Mouse (Mus musculus): ENCODE data around the gene Msh6. TPM values are rescaled to one million over a fixed set of nuclear protein-coding genes. Genes with fewer than 3 reads are reported as not detected.
A peak's percentile ranks its signal among the peaks of the same experiment; 100 is the strongest.
"Not testable (repeated sequence)": the region's sequence is repeated elsewhere in the genome, so short reads cannot be mapped to it uniquely, and the experiment has no call there.

The Msh6 gene
- polyA plus RNA-seq, 1 experiment from 2014 or later = 37.3 TPM

GRCm38 (mm10) chr17:87968483-87968926 lies 6.4 kb upstream of the Msh6 start:
- not testable (repeated sequence) for H3K36me3 ChIP-seq; H3K27me3 ChIP-seq; H3K4me2 ChIP-seq (replicated peaks); H3K9me3 ChIP-seq; H3K4me3 ChIP-seq (replicated peaks); H3K4me1 ChIP-seq (replicated peaks); H3K27ac ChIP-seq; H3K9ac ChIP-seq (replicated peaks)
- peak; percentile 89 for ATAC-seq
- 27% methylated on average over 6 of the region's 8 CpGs for WGBS

- H3K36me3 ChIP-seq; H3K4me3 ChIP-seq (replicated peaks); H3K4me2 ChIP-seq (replicated peaks); H3K9me3 ChIP-seq; H3K27ac ChIP-seq; ATAC-seq; H3K9ac ChIP-seq (replicated peaks); H3K27me3 ChIP-seq: not testable (repeated sequence)
- H3K4me1 ChIP-seq (replicated peaks) = peaks cover 19% of the 10 kb centered on the region
- 88% methylated on average over 15 of the region's 15 CpGs for WGBS
Measured at GRCm38 (mm10) chr17:87971696-87972591, 2.9 kb upstream of the Msh6 start.

- H3K4me3 ChIP-seq (replicated peaks) = no peak overlapping the region
- ATAC-seq = no peak
- peaks cover 19% of the 10 kb centered on the region for H3K4me1 ChIP-seq (replicated peaks)
- peaks cover 2% of the 10 kb centered on the region for H3K36me3 ChIP-seq
- no peaks in the 10 kb centered on the region for H3K9me3 ChIP-seq
- H3K9ac ChIP-seq (replicated peaks) = no peak overlapping the region
- H3K4me2 ChIP-seq (replicated peaks) = no peak overlapping the region
- WGBS = 84% methylated on average over 5 of the region's 5 CpGs
- peaks cover 3% of the 10 kb centered on the region; the same call in 1 of the 2 replicates for H3K27me3 ChIP-seq
- no peak overlapping the region for H3K27ac ChIP-seq
Measured at GRCm38 (mm10) chr17:87972856-87973255, 2.0 kb upstream of the Msh6 start.

- no peak overlapping the region for H3K9ac ChIP-seq (replicated peaks)
- no peak for ATAC-seq
- H3K9me3 ChIP-seq = no peaks in the 10 kb centered on the region
- peak overlapping the region; percentile 88 for H3K4me2 ChIP-seq (replicated peaks)
- H3K4me1 ChIP-seq (replicated peaks) = peaks cover 19% of the 10 kb centered on the region
- 72% methylated on average over 10 of the region's 10 CpGs for WGBS
- peaks cover 3% of the 10 kb centered on the region; the same call in 1 of the 2 replicates for H3K27me3 ChIP-seq
- H3K27ac ChIP-seq = no peak overlapping the region
- no peak overlapping the region for H3K4me3 ChIP-seq (replicated peaks)
- peaks cover 4% of the 10 kb centered on the region for H3K36me3 ChIP-seq
Measured at GRCm38 (mm10) chr17:87973261-87974167, 1.3 kb upstream of the Msh6 start.

GRCm38 (mm10) chr17:87975229-87975853 lies 479 bp downstream of the Msh6 start:
- Histone ChIP-seq H3K4me3 (replicated peaks) (peak overlapping the region; percentile 96), H3K27ac (peak overlapping the region; percentile 88), H3K27me3 (peaks cover 3% of the 10 kb centered on the region; the same call in 1 of the 2 replicates), H3K36me3 (peaks cover 6% of the 10 kb centered on the region), H3K9me3 (no peaks in the 10 kb centered on the region), H3K9ac (replicated peaks) (peak overlapping the region; percentile 93), H3K4me1 (replicated peaks) (peaks cover 19% of the 10 kb centered on the region), H3K4me2 (replicated peaks) (peak overlapping the region; percentile 88)
- under 1% methylated on average over 64 of the region's 68 CpGs for WGBS
- peak; percentile 78 for ATAC-seq

DNA sequence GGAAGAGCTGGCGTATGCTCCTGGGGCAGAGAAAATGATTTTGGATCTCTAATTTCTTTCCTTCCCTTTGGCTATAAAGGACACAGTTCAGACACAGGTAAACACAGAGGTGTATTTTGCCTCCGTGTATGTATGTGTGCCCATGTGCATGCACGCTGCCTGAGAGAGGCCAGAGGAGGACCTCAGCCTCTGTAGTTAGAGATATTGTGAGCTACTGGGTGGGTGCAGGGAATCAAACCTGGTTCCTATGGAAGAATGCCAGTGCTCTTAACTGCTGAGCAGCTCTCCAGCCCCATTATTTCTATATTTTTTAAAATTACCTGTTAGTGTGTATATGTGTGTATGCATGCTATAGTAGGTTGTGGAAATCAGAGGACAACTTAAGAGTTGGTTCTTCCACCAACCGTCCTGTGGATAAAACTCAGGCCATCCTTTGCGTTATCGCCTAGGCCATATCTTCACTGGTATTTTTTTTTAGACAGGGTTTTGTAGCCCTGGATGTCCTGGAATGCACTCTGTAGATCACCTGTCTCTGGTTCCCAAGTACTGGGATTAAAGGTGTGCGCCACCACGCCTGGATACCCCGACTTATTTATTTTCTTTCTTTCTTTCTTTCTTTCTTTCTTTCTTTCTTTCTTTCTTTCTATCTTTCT lies 1.4 kb downstream of the Msh6 start:
- Histone ChIP-seq H3K27me3 (peaks cover 3% of the 10 kb centered on the region; the same call in 1 of the 2 replicates), H3K4me2 (replicated peaks) (peak overlapping the region; percentile 88), H3K27ac (no peak overlapping the region), H3K4me1 (replicated peaks) (peaks cover 19% of the 10 kb centered on the region), H3K4me3 (replicated peaks) (peak overlapping the region; percentile 96), H3K9me3 (no peaks in the 10 kb centered on the region), H3K36me3 (peaks cover 11% of the 10 kb centered on the region), H3K9ac (replicated peaks) (peak overlapping the region; percentile 93; the same call in 1 of the 2 replicates)
- WGBS = 78% methylated on average over 9 of the region's 9 CpGs
- no peak for ATAC-seq

GRCm38 (mm10) chr17:87976927-87977326 lies 2.1 kb downstream of the Msh6 start:
- not testable (repeated sequence) for H3K9me3 ChIP-seq; H3K9ac ChIP-seq (replicated peaks); H3K4me3 ChIP-seq (replicated peaks); H3K27me3 ChIP-seq; H3K27ac ChIP-seq; H3K4me2 ChIP-seq (replicated peaks); ATAC-seq
- 93% methylated on average over 4 of the region's 4 CpGs for WGBS
- Histone ChIP-seq H3K36me3 (peaks cover 13% of the 10 kb centered on the region), H3K4me1 (replicated peaks) (peaks cover 19% of the 10 kb centered on the region)

GRCm38 (mm10) chr17:87979696-87980095 lies 4.8 kb downstream of the Msh6 start:
- H3K4me3 ChIP-seq (replicated peaks); H3K27me3 ChIP-seq; H3K27ac ChIP-seq; ATAC-seq; H3K9me3 ChIP-seq; H3K9ac ChIP-seq (replicated peaks); H3K4me2 ChIP-seq (replicated peaks): not testable (repeated sequence)
- 92% methylated on average over 1 of the region's 1 CpGs for WGBS
- peaks cover 37% of the 10 kb centered on the region for H3K36me3 ChIP-seq
- peaks cover 14% of the 10 kb centered on the region for H3K4me1 ChIP-seq (replicated peaks)

- no peaks in the 10 kb centered on the region for H3K9me3 ChIP-seq
- no peaks in the 10 kb centered on the region for H3K27me3 ChIP-seq
- H3K4me2 ChIP-seq (replicated peaks) = no peak overlapping the region
- H3K4me3 ChIP-seq (replicated peaks) = no peak overlapping the region
- no peak overlapping the region for H3K9ac ChIP-seq (replicated peaks)
- no peak overlapping the region for H3K27ac ChIP-seq
- H3K36me3 ChIP-seq = peaks cover 60% of the 10 kb centered on the region
- ATAC-seq = no peak
- WGBS = 90% methylated on average over 3 of the region's 3 CpGs
- H3K4me1 ChIP-seq (replicated peaks) = peaks cover under 1% of the 10 kb centered on the region; the same call in 1 of the 2 replicates
Measured at GRCm38 (mm10) chr17:87982112-87982511, 7.2 kb downstream of the Msh6 start.

GRCm38 (mm10) chr17:87983313-87983712 lies 8.5 kb downstream of the Msh6 start:
- H3K4me3 ChIP-seq (replicated peaks) = no peak overlapping the region
- no peak overlapping the region for H3K4me2 ChIP-seq (replicated peaks)
- H3K36me3 ChIP-seq = peaks cover 68% of the 10 kb centered on the region
- H3K27ac ChIP-seq = no peak overlapping the region
- H3K27me3 ChIP-seq = no peaks in the 10 kb centered on the region
- H3K9me3 ChIP-seq = no peaks in the 10 kb centered on the region
- 87% methylated on average over 4 of the region's 4 CpGs for WGBS
- no peak overlapping the region for H3K9ac ChIP-seq (replicated peaks)
- ATAC-seq = no peak
- H3K4me1 ChIP-seq (replicated peaks) = peaks cover 6% of the 10 kb centered on the region

All from midbrain, embryonic 13.5 days (tissue).